Mouse (Mus musculus): ENCODE measurements around the gene Prm2. TPM values are rescaled to one million over a fixed set of nuclear protein-coding genes. Genes with fewer than 3 reads are reported as not detected.

The Prm2 gene
- polyA plus RNA-seq, 1 experiment from 2014 or later = not detected

- Histone ChIP-seq H3K4me2 (no peak overlapping the region), H3K4me3 (no peak overlapping the region), H3K4me1 (replicated peaks) (no peaks in the 10 kb centered on the region), H3K9me3 (replicated peaks) (no peaks in the 10 kb centered on the region), H3K36me3 (no peaks in the 10 kb centered on the region), H3K27me3 (no peaks in the 10 kb centered on the region), H3K9ac (no peak overlapping the region), H3K27ac (no peak overlapping the region)
- WGBS = 70% methylated on average over 4 of the region's 4 CpGs
- ATAC-seq (replicated peaks; ENCODE audit: insufficient number of reproducible peaks, insufficient read depth, low FRiP score, low read depth) = no peak
These were observed 32.5 kb upstream of the Prm2 start for GRCm38 (mm10) chr16:10828461-10828805.

- no peak overlapping the region for H3K27ac ChIP-seq
- H3K4me1 ChIP-seq (replicated peaks) = no peaks in the 10 kb centered on the region
- no peak overlapping the region for H3K9ac ChIP-seq
- H3K27me3 ChIP-seq = no peaks in the 10 kb centered on the region
- H3K36me3 ChIP-seq = no peaks in the 10 kb centered on the region
- WGBS = 71% methylated on average over 7 of the region's 7 CpGs
- no peak for ATAC-seq (replicated peaks; ENCODE audit: insufficient number of reproducible peaks, insufficient read depth, low FRiP score, low read depth)
- H3K9me3 ChIP-seq (replicated peaks) = no peaks in the 10 kb centered on the region
- no peak overlapping the region for H3K4me3 ChIP-seq
- H3K4me2 ChIP-seq = no peak overlapping the region
These were observed 32.0 kb upstream of the Prm2 start for GRCm38 (mm10) chr16:10827766-10828460.

- Histone ChIP-seq H3K4me2 (no peak overlapping the region), H3K27ac (no peak overlapping the region), H3K27me3 (no peaks in the 10 kb centered on the region), H3K4me1 (replicated peaks) (no peaks in the 10 kb centered on the region), H3K36me3 (no peaks in the 10 kb centered on the region), H3K9ac (no peak overlapping the region), H3K9me3 (replicated peaks) (no peaks in the 10 kb centered on the region), H3K4me3 (no peak overlapping the region)
- WGBS = 85% methylated on average over 9 of the region's 9 CpGs
- no peak for ATAC-seq (replicated peaks; ENCODE audit: insufficient number of reproducible peaks, insufficient read depth, low FRiP score, low read depth)
These were observed 31.3 kb upstream of the Prm2 start for GRCm38 (mm10) chr16:10827269-10827668.

GRCm38 (mm10) chr16:10825840-10826239 lies 29.9 kb upstream of the Prm2 start:
- no peak overlapping the region for H3K4me2 ChIP-seq
- H3K27me3 ChIP-seq = no peaks in the 10 kb centered on the region
- H3K36me3 ChIP-seq = no peaks in the 10 kb centered on the region
- no peaks in the 10 kb centered on the region for H3K9me3 ChIP-seq (replicated peaks)
- ATAC-seq (replicated peaks; ENCODE audit: insufficient number of reproducible peaks, insufficient read depth, low FRiP score, low read depth) = no peak
- H3K4me3 ChIP-seq = no peak overlapping the region
- WGBS = 85% methylated on average over 4 of the region's 4 CpGs
- 0 out of 2 replicates have a peak, but pooled peaks cover 2% of the 10 kb centered on the region for H3K4me1 ChIP-seq (replicated peaks)
- no peak overlapping the region for H3K9ac ChIP-seq
- no peak overlapping the region for H3K27ac ChIP-seq

GRCm38 (mm10) chr16:10824536-10824935 lies 28.6 kb upstream of the Prm2 start:
- H3K9me3 ChIP-seq (replicated peaks) = no peaks in the 10 kb centered on the region

GRCm38 (mm10) chr16:10821387-10821786 lies 25.5 kb upstream of the Prm2 start:
- Histone ChIP-seq H3K4me2 (no peak overlapping the region), H3K9ac (no peak overlapping the region), H3K4me1 (replicated peaks) (peaks cover 13% of the 10 kb centered on the region; the same call in 1 of the 2 replicates), H3K27me3 (no peaks in the 10 kb centered on the region), H3K9me3 (replicated peaks) (no peaks in the 10 kb centered on the region), H3K36me3 (no peaks in the 10 kb centered on the region), H3K4me3 (no peak overlapping the region), H3K27ac (peak overlapping the region; percentile 35)
- 60% methylated on average over 4 of the region's 4 CpGs for WGBS
- ATAC-seq (replicated peaks; ENCODE audit: insufficient number of reproducible peaks, insufficient read depth, low FRiP score, low read depth) = peak; percentile 20; the same call in 1 of the 2 replicates

More at GRCm38 (mm10) chr16:10824536-10824935, 28.6 kb upstream of the Prm2 start:
- Histone ChIP-seq H3K27me3 (no peaks in the 10 kb centered on the region), H3K27ac (no peak overlapping the region), H3K4me1 (replicated peaks) (peaks cover 6% of the 10 kb centered on the region; the same call in 1 of the 2 replicates), H3K4me3 (no peak overlapping the region), H3K9ac (no peak overlapping the region), H3K4me2 (no peak overlapping the region), H3K36me3 (no peaks in the 10 kb centered on the region)
- 88% methylated on average over 1 of the region's 1 CpGs for WGBS
- ATAC-seq (replicated peaks; ENCODE audit: insufficient number of reproducible peaks, insufficient read depth, low FRiP score, low read depth) = no peak

- H3K4me3 ChIP-seq = no peak overlapping the region
- no peaks in the 10 kb centered on the region for H3K9me3 ChIP-seq (replicated peaks)
- H3K27me3 ChIP-seq = no peaks in the 10 kb centered on the region
- 33% methylated on average over 3 of the region's 3 CpGs for WGBS
- H3K36me3 ChIP-seq = no peaks in the 10 kb centered on the region
- 0 out of 2 replicates have a peak overlapping the region, but pooled peaks have one; percentile 12 for H3K27ac ChIP-seq
- H3K4me1 ChIP-seq (replicated peaks) = peaks cover 14% of the 10 kb centered on the region
- no peak overlapping the region for H3K4me2 ChIP-seq
- ATAC-seq (replicated peaks; ENCODE audit: insufficient number of reproducible peaks, insufficient read depth, low FRiP score, low read depth) = no peak
- H3K9ac ChIP-seq = no peak overlapping the region
These were observed 24.0 kb upstream of the Prm2 start for GRCm38 (mm10) chr16:10819966-10820365.

- 89% methylated on average over 4 of the region's 4 CpGs for WGBS
- Histone ChIP-seq H3K4me2 (no peak overlapping the region), H3K36me3 (no peaks in the 10 kb centered on the region), H3K9ac (no peak overlapping the region), H3K4me1 (replicated peaks) (peaks cover 21% of the 10 kb centered on the region), H3K27ac (no peak overlapping the region), H3K4me3 (no peak overlapping the region), H3K9me3 (replicated peaks) (no peaks in the 10 kb centered on the region), H3K27me3 (no peaks in the 10 kb centered on the region)
- no peak for ATAC-seq (replicated peaks; ENCODE audit: insufficient number of reproducible peaks, insufficient read depth, low FRiP score, low read depth)
These were observed 22.7 kb upstream of the Prm2 start for GRCm38 (mm10) chr16:10818579-10819135.

- Histone ChIP-seq H3K9me3 (replicated peaks) (no peaks in the 10 kb centered on the region), H3K27me3 (no peaks in the 10 kb centered on the region), H3K36me3 (no peaks in the 10 kb centered on the region), H3K4me1 (replicated peaks) (peaks cover 23% of the 10 kb centered on the region), H3K27ac (peak overlapping the region; percentile 14), H3K9ac (no peak overlapping the region), H3K4me2 (no peak overlapping the region), H3K4me3 (no peak overlapping the region)
- no peak for ATAC-seq (replicated peaks; ENCODE audit: insufficient number of reproducible peaks, insufficient read depth, low FRiP score, low read depth)
- 45% methylated on average over 4 of the region's 4 CpGs for WGBS
These were observed 18.9 kb upstream of the Prm2 start for GRCm38 (mm10) chr16:10814864-10815263.

- Histone ChIP-seq H3K36me3 (no peaks in the 10 kb centered on the region), H3K4me2 (no peak overlapping the region), H3K4me3 (no peak overlapping the region), H3K9ac (no peak overlapping the region), H3K4me1 (replicated peaks) (peaks cover 16% of the 10 kb centered on the region), H3K9me3 (replicated peaks) (no peaks in the 10 kb centered on the region), H3K27me3 (no peaks in the 10 kb centered on the region), H3K27ac (no peak overlapping the region)
- no peak for ATAC-seq (replicated peaks; ENCODE audit: insufficient number of reproducible peaks, insufficient read depth, low FRiP score, low read depth)
- WGBS = 75% methylated on average over 4 of the region's 4 CpGs
These were observed 17.8 kb upstream of the Prm2 start for GRCm38 (mm10) chr16:10813726-10814125.

GRCm38 (mm10) chr16:10812865-10813371 lies 17.0 kb upstream of the Prm2 start, which contains the start of gene Gm11172:
TSS of gene Gm11172 (plus strand) at chr16:10812915.
- H3K9me3 ChIP-seq (replicated peaks) = no peaks in the 10 kb centered on the region
- H3K4me3 ChIP-seq = no peak within 1 kb of the TSS
- WGBS = 58% methylated on average over 2 of the region's 2 CpGs
- no peak within 1 kb of the TSS for H3K27ac ChIP-seq
- H3K36me3 ChIP-seq = no peaks in the 10 kb centered on the region
- no peaks in the 10 kb centered on the region for H3K27me3 ChIP-seq
- ATAC-seq (replicated peaks; ENCODE audit: insufficient number of reproducible peaks, insufficient read depth, low FRiP score, low read depth) = no peak
- no peak within 1 kb of the TSS for H3K4me2 ChIP-seq
- H3K4me1 ChIP-seq (replicated peaks) = peaks cover 14% of the 10 kb centered on the region
- H3K9ac ChIP-seq = no peak within 1 kb of the TSS

GRCm38 (mm10) chr16:10810376-10810775 lies 14.4 kb upstream of the Prm2 start:
- Histone ChIP-seq H3K27ac (no peak overlapping the region), H3K4me1 (replicated peaks) (peaks cover 13% of the 10 kb centered on the region), H3K27me3 (no peaks in the 10 kb centered on the region), H3K36me3 (no peaks in the 10 kb centered on the region), H3K9ac (no peak overlapping the region), H3K4me2 (no peak overlapping the region), H3K9me3 (replicated peaks) (no peaks in the 10 kb centered on the region), H3K4me3 (no peak overlapping the region)
- WGBS = 90% methylated on average over 1 of the region's 1 CpGs
- ATAC-seq (replicated peaks; ENCODE audit: insufficient number of reproducible peaks, insufficient read depth, low FRiP score, low read depth) = no peak

Data from heart, embryonic 15.5 days (tissue).